Comparison of ENCODE assay signal across 8 mouse cellular contexts in the genomic region with DNA sequence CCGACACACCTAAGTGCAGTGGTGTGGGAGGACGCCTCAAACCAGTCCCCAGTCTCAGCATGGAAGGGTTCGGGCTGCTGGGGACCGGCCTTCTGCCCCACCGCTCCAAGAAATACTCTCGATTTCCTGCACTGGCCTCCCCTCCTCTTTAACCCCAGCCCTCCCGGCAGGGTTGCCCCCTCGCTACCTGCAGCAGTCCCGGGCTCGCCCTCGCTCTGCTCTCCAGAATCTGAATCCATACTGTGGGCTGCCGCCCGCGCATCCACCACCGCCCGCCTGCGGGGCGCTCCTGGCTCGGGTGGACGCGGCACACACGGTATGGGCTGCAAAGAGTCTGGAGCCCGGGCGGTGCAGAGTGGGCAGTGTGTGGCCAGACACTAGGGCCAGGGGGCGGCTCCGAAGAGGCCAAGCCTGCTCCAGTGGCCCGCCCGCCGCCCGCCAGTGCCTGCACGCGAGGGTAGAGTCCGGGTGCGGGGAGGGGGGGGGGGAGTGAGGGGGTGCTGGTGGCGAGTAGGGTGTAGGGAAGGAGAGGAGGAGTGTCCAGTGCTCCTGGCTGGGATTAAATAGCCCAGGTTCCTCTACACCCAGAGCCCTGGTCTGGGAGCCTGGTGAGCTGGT. TPM values are rescaled to one million over a fixed set of nuclear protein-coding genes. Genes with fewer than 3 reads are reported as not detected.
A peak's percentile ranks its signal among the peaks of the same experiment; 100 is the strongest.
DNase-seq lines count a peak whose midpoint lies in the region; ATAC-seq and TF ChIP-seq lines count a peak whose summit lies in the region.

A gene (minus strand): TSS at position 357 of the 618 bp plus-strand sequence.

- peak within 1 kb of the TSS; percentile 60 for H3K4me3 ChIP-seq in bone marrow macrophage, adult 2 months (ENCODE audit: insufficient read depth, low read length)
- H3K4me3 ChIP-seq in liver, adult 2 months (ENCODE audit: insufficient read depth, low read depth, low read length) = peak within 1 kb of the TSS; percentile 73
- H3K4me3 ChIP-seq in midbrain, embryonic 15.5 days = peak within 1 kb of the TSS; percentile 57

- no peak within 1 kb of the TSS for H3K27ac ChIP-seq in bone marrow macrophage, adult 2 months (ENCODE audit: insufficient read depth, low read depth, low read length)
- peak within 1 kb of the TSS; percentile 80 for H3K27ac ChIP-seq in liver, adult 2 months (replicated peaks; ENCODE audit: insufficient read depth, low read depth, low read length)
- H3K27ac ChIP-seq in midbrain, embryonic 15.5 days = no peak within 1 kb of the TSS

- H3K27me3 ChIP-seq in liver, adult 2 months (ENCODE audit: control insufficient read depth, insufficient read depth, low read length) = no peaks in the 10 kb centered on the region
- peaks cover 13% of the 10 kb centered on the region; the same call in 1 of the 2 replicates for H3K27me3 ChIP-seq in midbrain, embryonic 15.5 days (replicated peaks)

- no peak for TF ChIP-seq CTCF in bone marrow macrophage, adult 2 months (IDR thresholded peaks at IDR 0.05; ENCODE audit: low read depth, low read length)
- no peak for TF ChIP-seq CTCF in liver, adult 2 months (IDR thresholded peaks at IDR 0.05; ENCODE audit: low read depth, low read length)

- H3K79me2 ChIP-seq in liver, adult 2 months (ENCODE audit: control insufficient read depth, insufficient read depth, low read length) = no peaks in the 10 kb centered on the region

- peak within 1 kb of the TSS; percentile 69 for H3K9ac ChIP-seq in liver, adult 2 months (ENCODE audit: low read depth, low read length)
- peak within 1 kb of the TSS; percentile 62 for H3K9ac ChIP-seq in midbrain, embryonic 15.5 days

- 2% methylated on average over 32 of the region's 35 CpGs for WGBS in liver, adult 2 months
- WGBS in midbrain, embryonic 15.5 days = under 1% methylated on average over 34 of the region's 35 CpGs

- H3K9me3 ChIP-seq in midbrain, embryonic 15.5 days = no peaks in the 10 kb centered on the region

- 0 out of 2 replicates have a peak, but pooled peaks have one; percentile 45 for ATAC-seq in cerebellum, adult (ENCODE audit: insufficient number of reproducible peaks, low FRiP score, low TSS enrichment)
- ATAC-seq in midbrain, embryonic 15.5 days (replicated peaks) = peak; percentile 93

- H3K4me1 ChIP-seq in bone marrow macrophage, adult 2 months (ENCODE audit: control insufficient read depth, insufficient read depth, low read length) = 0 out of 2 replicates have a peak, but pooled peaks cover 2% of the 10 kb centered on the region
- peaks cover 5% of the 10 kb centered on the region; the same call in 1 of the 2 replicates for H3K4me1 ChIP-seq in liver, adult 2 months (ENCODE audit: control insufficient read depth, insufficient read depth, low read length)
- peaks cover 18% of the 10 kb centered on the region for H3K4me1 ChIP-seq in midbrain, embryonic 15.5 days

- no peak for TF ChIP-seq POLR2A in bone marrow macrophage, adult 2 months (IDR thresholded peaks at IDR 0.05; ENCODE audit: borderline replicate concordance, low read depth, low read length)
- TF ChIP-seq POLR2A in liver, adult 2 months (IDR thresholded peaks at IDR 0.05; ENCODE audit: extremely low read depth, insufficient read depth, low read length) = no peak

- peak within 1 kb of the TSS; percentile 99 for H3K4me2 ChIP-seq in midbrain, embryonic 15.5 days

- H3K36me3 ChIP-seq in liver, adult 2 months (ENCODE audit: control insufficient read depth, insufficient read depth, low read length) = no peaks in the 10 kb centered on the region
- no peaks in the 10 kb centered on the region for H3K36me3 ChIP-seq in midbrain, embryonic 15.5 days (replicated peaks)

- no peak for DNase-seq in cerebellum, adult 8-10 months
- peak; percentile 28 for DNase-seq in gastrocnemius, postnatal 25 days
- peak; percentile 20 for DNase-seq in kidney, adult 11 months
- DNase-seq in liver, adult 2 months (ENCODE audit: extremely low read depth, low read depth, low spot score) = peak; percentile 4
- no peak for DNase-seq in B cell, adult 2 months

RNA-seq across cellular contexts. Expression of the gene that starts here (rescaled TPM):
- not detected in 2 replicates for polyA plus RNA-seq in bone marrow macrophage, adult 2 months (2012; ENCODE audit: insufficient read depth, insufficient read length, missing spikeins)
- total RNA-seq in gastrocnemius, postnatal 25 days (2021) = under 1 TPM; 0.10 to 0.11 TPM
- 0.74 and 1.4 TPM in 2 replicates for total RNA-seq in liver, adult 2 months (2014; rRNA removed)
- 0.20 TPM in 2 replicates for polyA plus RNA-seq in liver, adult 2 months (2012; rRNA removed)
- 0.27 TPM in 2 replicates for polyA plus RNA-seq in midbrain, embryonic 15.5 days (2015; fragmentation: Nextera tagmentation; extraction: Ambion mirVana)

Comparison
In these comparisons a context has a peak if more than half of its experiments do, and no peak if none do; other contexts are left out.
1. Peak in DNase-seq in gastrocnemius, postnatal 25 days; RNA of the gene not detected or under 1 TPM.
2. Peak in ATAC-seq, H3K4me3 ChIP-seq, H3K9ac ChIP-seq and H3K4me2 ChIP-seq in midbrain, embryonic 15.5 days; RNA of the gene not detected or under 1 TPM.
3. DNase-seq: peak in kidney, adult 11 months (single experiment) and liver, adult 2 months (single experiment); none in cerebellum, adult 8-10 months (single experiment) and B cell, adult 2 months (0 of 2).
4. Peak in every context shown above with its lines, with median percentiles within 50 percentile points of each other: H3K4me3 ChIP-seq.